Mouse (Mus musculus) megakaryocyte progenitor cell, adult 5-6 weeks (primary cell): Measurements from ENCODE around the gene Pknox1. TPM values are rescaled to one million over a fixed set of nuclear protein-coding genes. Genes with fewer than 3 reads are reported as not detected.
"Not testable (repeated sequence)": the region's sequence is repeated elsewhere in the genome, so short reads cannot be mapped to it uniquely, and the experiment has no call there.

Experiments used
- ATAC-seq: replicated peaks from 2 replicates; pipeline ENCODE4 v1.8.0; 2016; ENCODE audit warnings: mild to moderate bottlenecking, moderate TSS enrichment, inconsistent platforms; ENCODE audit not compliant: poor library complexity
- total RNA-seq, 2 experiments: library from RNA; stranded (forward) in 1 of 2; stranded (reverse) in 1 of 2; fragments of 157-497, 149-512 nt in 1 of 2; fragments of 200-1000 nt in 1 of 2; gene quantifications; 2 replicates each; pipeline versions ENCODE4 v1.2.3 to v1.2.4; 2015 to 2017

The Pknox1 gene
- total RNA-seq (2015), result 15.0 and 18.9 TPM in 2 replicates
- 19.8 and 21.2 TPM in 2 replicates for total RNA-seq (2017)

GRCm38 (mm10) chr17:31564015-31564857, at the start of gene Pknox1:
Gene Pknox1 (plus strand): TSS chr17:31564734.
- ATAC-seq, result peak; percentile 91

GRCm38 (mm10) chr17:31519344-31519945, 45.1 kb upstream of the Pknox1 start:
- ATAC-seq, result peak; percentile 43

- ATAC-seq, result peak; percentile 97
Observed at GRCm38 (mm10) chr17:31519946-31520838, 44.3 kb upstream of the Pknox1 start, which contains the start of the genes Wdr4 and Ndufv3. Gene Wdr4 (minus strand): TSS chr17:31519980. Gene Ndufv3 (plus strand): TSS chr17:31520115.

- ATAC-seq, result no peak
Observed at GRCm38 (mm10) chr17:31520895-31521294, 43.6 kb upstream of the Pknox1 start.

- no peak for ATAC-seq
Observed at GRCm38 (mm10) chr17:31521948-31522347, 42.6 kb upstream of the Pknox1 start.

- no peak for ATAC-seq
Observed at GRCm38 (mm10) chr17:31525114-31525513, 39.4 kb upstream of the Pknox1 start.

GRCm38 (mm10) chr17:31525816-31526215, 38.7 kb upstream of the Pknox1 start:
- ATAC-seq, result no peak

- peak; percentile 63 for ATAC-seq
Observed at GRCm38 (mm10) chr17:31529314-31529713, 35.2 kb upstream of the Pknox1 start.

- no peak for ATAC-seq
Observed at GRCm38 (mm10) chr17:31531441-31532158, 32.9 kb upstream of the Pknox1 start.

GRCm38 (mm10) chr17:31532331-31532730, 32.2 kb upstream of the Pknox1 start:
- not testable (repeated sequence) for ATAC-seq

GRCm38 (mm10) chr17:31535358-31535757, 29.2 kb upstream of the Pknox1 start:
- no peak for ATAC-seq

GRCm38 (mm10) chr17:31535871-31536629, 28.5 kb upstream of the Pknox1 start:
- ATAC-seq, result no peak

- ATAC-seq, result no peak
Observed at GRCm38 (mm10) chr17:31540101-31540500, 24.4 kb upstream of the Pknox1 start.

- ATAC-seq, result no peak
Observed at GRCm38 (mm10) chr17:31540809-31541459, 23.6 kb upstream of the Pknox1 start.

- no peak for ATAC-seq
Observed at GRCm38 (mm10) chr17:31541460-31541831, 23.1 kb upstream of the Pknox1 start.

GRCm38 (mm10) chr17:31543574-31543973, 21.0 kb upstream of the Pknox1 start:
- no peak for ATAC-seq

GRCm38 (mm10) chr17:31546444-31547196, 17.9 kb upstream of the Pknox1 start:
- no peak for ATAC-seq

GRCm38 (mm10) chr17:31547974-31548373, 16.6 kb upstream of the Pknox1 start:
- ATAC-seq, result no peak
